Mouse (Mus musculus) ES-E14 (cell line): ENCODE results near the gene Slamf1. TPM values are rescaled to one million over a fixed set of nuclear protein-coding genes. Genes with fewer than 3 reads are reported as not detected.

Experiments
- DNase-seq: peaks from one replicate; pipeline ENCODE4 v3.0.0-alpha.2; 2013; ENCODE audit warnings: low read depth, low spot score
- H3K27ac ChIP-seq: 2 replicates; pipeline ENCODE4 v1.5.1; 2012; ENCODE audit warnings: low read depth, mild to moderate bottlenecking, low read length, moderate library complexity, mixed read lengths; ENCODE audit not compliant: poor library complexity, insufficient read depth, severe bottlenecking
- H3K36me3 ChIP-seq: 2 replicates; pipeline ENCODE4 v1.6.1; 2012; ENCODE audit warnings: mild to moderate bottlenecking, low read length, moderate library complexity, mixed read lengths; ENCODE audit not compliant: control insufficient read depth, poor library complexity, insufficient read depth, severe bottlenecking
- H3K4me1 ChIP-seq, 2 experiments: fragments of 150-350 bp in 1 of 2; sonication (generic) in 1 of 2; 2 replicates each; pipeline ENCODE4 v1.6.1; 2012; ENCODE audit warnings: low read length in 2 of 2, mild to moderate bottlenecking in 1 of 2, mixed read lengths in 1 of 2; ENCODE audit not compliant: control insufficient read depth in 2 of 2, insufficient read depth in 2 of 2, poor library complexity in 1 of 2
- H3K4me3 ChIP-seq, 2 experiments: fragments of 150-350 bp in 1 of 2; sonication (generic) in 1 of 2; 2 replicates each; pipeline ENCODE4 v1.5.1; 2012; ENCODE audit warnings: low read length in 2 of 2, low read depth in 1 of 2, mild to moderate bottlenecking in 1 of 2, mixed read lengths in 1 of 2; ENCODE audit not compliant: insufficient read depth in 1 of 2, poor library complexity in 1 of 2, severe bottlenecking in 1 of 2
- H3K9ac ChIP-seq: 2 replicates; pipeline ENCODE4 v1.6.1; 2012; ENCODE audit warnings: low read depth, mild to moderate bottlenecking, low read length, mixed read lengths; ENCODE audit not compliant: poor library complexity, insufficient read depth, severe bottlenecking
- H3K9me3 ChIP-seq: fragments of 150-350 bp; sonication (generic); 2 replicates; pipeline ENCODE4 v1.6.1; 2012; ENCODE audit warnings: low read depth, mild to moderate bottlenecking, low read length; ENCODE audit not compliant: control insufficient read depth, insufficient read depth
- CHD2 ChIP-seq: IDR thresholded peaks from 2 replicates; pipeline ENCODE4 v1.6.1; 2014; ENCODE audit warnings: mild to moderate bottlenecking, low read depth, low read length, inconsistent platforms
- HCFC1 ChIP-seq: IDR thresholded peaks from 2 replicates; pipeline ENCODE4 v1.6.1; 2012; ENCODE audit warnings: low read length, inconsistent platforms, borderline replicate concordance; ENCODE audit not compliant: insufficient read depth
- MAFK ChIP-seq: IDR thresholded peaks from 2 replicates; pipeline ENCODE4 v1.6.1; 2014; ENCODE audit warnings: mild to moderate bottlenecking, low read depth, low read length, inconsistent platforms; ENCODE audit not compliant: insufficient read depth
- ZC3H11A ChIP-seq: IDR thresholded peaks from 2 replicates; pipeline ENCODE4 v1.6.1; 2012; ENCODE audit warnings: low read depth, mild to moderate bottlenecking, inconsistent platforms, low read length, borderline replicate concordance
- ZNF384 ChIP-seq: IDR thresholded peaks from 2 replicates; pipeline ENCODE4 v1.6.1; 2012; ENCODE audit warnings: low read depth, low read length, inconsistent platforms
- in situ Hi-C, 2 experiments: fragments of 600-800 bp; cut with MboI; formaldehyde crosslinking; loops; one replicate each; pipeline ENCODE4 v1.15.1; 2025; ENCODE audit warnings: low sequenced_read_pairs in 2 of 2, inconsistent platforms in 1 of 2; ENCODE audit not compliant: unreplicated experiment in 2 of 2
- total RNA-seq: library from RNA; depleted of rRNA; stranded (reverse); fragments of 300-350 nt; gene quantifications from 2 replicates; pipeline ENCODE4 v1.2.3, GENCODE M21; 2012

Slamf1 gene
- total RNA-seq, 1 experiment: 0.67 TPM

DNA sequence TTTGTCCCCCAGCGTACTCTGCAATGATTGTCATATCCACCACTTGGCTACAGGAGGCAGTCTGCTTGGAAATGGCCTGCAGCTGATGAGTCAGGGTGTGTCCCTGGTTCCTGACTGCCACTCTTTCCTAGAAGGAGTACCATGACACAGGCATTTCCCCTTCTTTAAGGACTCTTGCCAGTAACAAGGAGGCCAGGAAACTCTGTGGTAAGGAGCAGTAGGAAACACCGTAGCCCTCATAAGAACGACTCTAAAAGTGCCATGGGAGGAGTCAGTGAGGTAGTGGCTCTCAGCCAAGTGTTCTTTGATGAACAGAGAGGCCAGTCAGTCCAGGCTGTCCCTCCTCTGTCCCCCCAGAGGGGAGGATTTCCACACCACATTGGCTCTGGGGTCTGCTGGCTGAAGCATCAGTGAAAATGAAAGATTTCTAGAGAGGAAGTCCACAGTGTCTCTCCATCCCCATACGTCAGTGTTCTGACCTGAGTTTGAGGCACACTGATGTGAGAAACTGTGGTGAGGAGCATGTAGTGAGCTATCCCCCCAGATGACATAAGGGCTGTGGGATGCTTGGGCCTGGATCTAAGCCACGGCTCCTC is 5.0 kb upstream of the Slamf1 start:
- no peak for DNase-seq
- no peak overlapping the region for H3K27ac ChIP-seq
- in situ Hi-C loops: no loop called here
- TF ChIP-seq CHD2: no peak
- TF ChIP-seq MAFK: no peak
- TF ChIP-seq ZC3H11A: no peak
- TF ChIP-seq HCFC1: no peak
- no peak for TF ChIP-seq ZNF384
- H3K9me3 ChIP-seq: no peaks in the 10 kb centered on the region
- no peak overlapping the region for H3K4me3 ChIP-seq
- H3K4me1 ChIP-seq: no peaks in the 10 kb centered on the region
- H3K36me3 ChIP-seq: no peaks in the 10 kb centered on the region
- no peak overlapping the region for H3K9ac ChIP-seq

DNA sequence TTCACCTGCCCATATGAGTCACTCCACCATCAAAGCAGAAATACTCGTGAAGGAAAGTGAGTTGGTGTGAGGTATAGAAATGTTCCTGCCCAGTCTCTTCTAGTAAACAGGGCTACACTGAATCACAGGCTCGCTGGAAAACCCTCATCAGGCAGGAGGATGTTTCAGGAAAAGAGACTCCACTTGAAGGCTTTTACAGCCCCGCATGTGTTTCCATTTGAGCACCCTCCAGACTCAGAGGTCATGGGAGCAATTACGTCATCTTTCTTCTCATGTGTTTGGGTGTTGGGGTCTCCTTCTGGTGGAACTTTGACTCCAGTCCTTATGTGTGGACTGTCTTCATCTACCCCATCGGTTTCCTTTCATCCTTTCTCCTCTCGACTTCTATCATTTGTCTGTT is 4.1 kb downstream of the Slamf1 start:
- Histone ChIP-seq H3K9me3 (no peaks in the 10 kb centered on the region), H3K27ac (no peak overlapping the region), H3K4me1 (no peaks in the 10 kb centered on the region), H3K9ac (no peak overlapping the region), H3K4me3 (no peak overlapping the region), H3K36me3 (no peaks in the 10 kb centered on the region)
- DNase-seq: no peak
- in situ Hi-C loops: no loop called here
- TF ChIP-seq ZC3H11A: no peak
- no peak for TF ChIP-seq CHD2
- TF ChIP-seq MAFK: no peak
- TF ChIP-seq ZNF384: no peak
- no peak for TF ChIP-seq HCFC1

DNA sequence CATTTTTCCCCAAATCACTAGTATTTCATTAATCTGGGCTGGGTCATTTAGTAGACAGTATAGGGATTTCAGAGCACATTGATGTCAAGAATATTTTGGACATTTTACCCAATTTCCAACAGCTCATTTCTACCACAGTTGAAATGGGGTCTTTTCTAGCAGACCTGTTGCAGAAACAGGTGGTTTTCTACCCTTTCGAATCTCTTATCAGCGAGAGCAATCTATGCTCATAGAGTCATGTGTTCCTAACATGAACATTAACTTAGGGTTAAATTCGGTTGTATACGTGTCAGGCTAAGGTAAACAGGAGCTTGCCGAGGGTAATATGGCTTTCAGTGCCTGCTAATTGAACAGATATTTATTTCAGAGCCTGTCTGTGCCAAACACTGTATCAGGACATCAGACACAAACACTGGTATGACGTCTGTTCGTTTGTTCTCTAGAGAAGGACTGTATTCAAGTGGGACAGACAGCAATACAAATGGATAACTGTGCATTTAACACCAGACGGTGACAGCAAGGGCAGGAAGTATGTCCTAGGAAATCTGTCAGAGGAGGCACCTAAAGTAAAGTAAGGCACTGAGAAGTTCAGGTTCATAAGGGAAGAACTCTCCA is 5.3 kb downstream of the Slamf1 start:
- Histone ChIP-seq H3K9me3 (no peaks in the 10 kb centered on the region), H3K36me3 (no peaks in the 10 kb centered on the region), H3K4me3 (no peak overlapping the region), H3K9ac (no peak overlapping the region), H3K4me1 (peaks cover 0 to 2% of the 10 kb centered on the region in 2 experiments; a peak in 1 of 4 replicates), H3K27ac (no peak overlapping the region)
- in situ Hi-C loops: no loop called here
- TF ChIP-seq ZNF384: no peak
- no peak for TF ChIP-seq CHD2
- TF ChIP-seq ZC3H11A: no peak
- no peak for TF ChIP-seq HCFC1
- no peak for TF ChIP-seq MAFK
- no peak for DNase-seq

DNA sequence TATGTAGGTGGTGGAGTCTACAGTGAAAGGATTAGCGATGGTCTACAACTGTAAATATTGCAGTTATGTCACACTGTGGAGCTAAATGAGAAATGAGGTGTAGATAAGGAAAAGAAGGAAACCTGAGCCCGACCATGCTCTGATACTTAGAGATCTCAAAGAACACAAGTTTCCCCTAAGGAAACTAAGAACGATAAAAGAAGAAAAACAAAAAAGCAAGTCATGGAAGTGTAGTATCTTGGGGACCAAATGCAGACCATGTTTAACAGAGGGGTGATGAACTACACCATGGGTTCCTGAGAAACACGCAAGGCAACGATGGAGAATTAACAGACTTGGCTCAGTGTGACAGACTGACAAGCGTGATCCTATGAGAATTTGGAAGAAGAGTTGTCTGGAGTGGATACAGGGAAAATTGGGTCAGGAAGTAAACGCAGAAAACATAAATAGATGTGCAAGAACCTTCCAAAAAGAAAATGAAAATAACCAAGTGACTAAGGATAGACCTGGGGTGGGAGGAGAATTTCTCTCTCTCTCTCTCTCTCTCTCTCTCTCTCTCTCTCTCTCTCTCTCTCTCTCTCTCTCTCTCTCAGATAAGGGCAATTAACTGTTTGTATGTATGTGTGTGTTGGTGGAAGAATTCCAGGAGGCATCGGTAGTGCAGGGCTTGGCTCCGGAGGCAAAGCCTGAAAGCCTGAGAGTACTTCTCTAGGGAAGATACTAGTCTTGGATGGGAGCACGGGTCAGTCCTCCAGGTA is 6.5 kb downstream of the Slamf1 start:
- Histone ChIP-seq H3K4me3 (no peak overlapping the region), H3K27ac (no peak overlapping the region), H3K9me3 (no peaks in the 10 kb centered on the region), H3K9ac (no peak overlapping the region), H3K4me1 (peaks cover 0 to 2% of the 10 kb centered on the region in 2 experiments; a peak in 1 of 4 replicates), H3K36me3 (no peaks in the 10 kb centered on the region)
- TF ChIP-seq HCFC1 (no peak), ZC3H11A (no peak), MAFK (no peak), CHD2 (no peak), ZNF384 (no peak)
- DNase-seq: no peak
- in situ Hi-C loops: no loop called here
